Mouse (Mus musculus) myocyte (in vitro differentiated cells): ENCODE results near the gene A130010J15Rik. TPM values are rescaled to one million over a fixed set of nuclear protein-coding genes. Genes with fewer than 3 reads are reported as not detected.

Experiments used
- H3K27me3 ChIP-seq: one replicate; pipeline ENCODE4 v1.6.1; 2011; ENCODE audit not compliant: control insufficient read depth, insufficient read depth, insufficient read length
- H3K36me3 ChIP-seq: one replicate; pipeline ENCODE4 v1.6.1; 2011; ENCODE audit not compliant: control insufficient read depth, insufficient read depth
- H3K4me2 ChIP-seq: one replicate; pipeline ENCODE4 v1.6.1; 2011; ENCODE audit warnings: low read depth, control low read depth
- H3K4me3 ChIP-seq: one replicate; pipeline ENCODE4 v1.5.1; 2011; ENCODE audit warnings: mild to moderate bottlenecking, control low read depth, moderate library complexity
- H3K79me2 ChIP-seq: one replicate; pipeline ENCODE4 v1.6.1; 2011; ENCODE audit not compliant: control insufficient read depth, insufficient read depth
- H3ac ChIP-seq: one replicate; pipeline ENCODE4 v1.6.1; 2011; ENCODE audit not compliant: control insufficient read depth, insufficient read length
- CEBPB ChIP-seq: IDR thresholded peaks from 2 replicates; pipeline ENCODE4 v1.6.1; 2011; ENCODE audit warnings: mild to moderate bottlenecking, moderate library complexity; ENCODE audit not compliant: poor library complexity, insufficient read depth, severe bottlenecking
- E2F4 ChIP-seq: IDR thresholded peaks from one replicate; pipeline ENCODE4 v1.6.1; 2011; ENCODE audit warnings: mild to moderate bottlenecking, control low read depth, moderate library complexity; ENCODE audit not compliant: insufficient read depth
- MAX ChIP-seq: IDR thresholded peaks from one replicate; pipeline ENCODE4 v1.6.1; 2011; ENCODE audit warnings: low read depth, mild to moderate bottlenecking, control low read depth
- MYOD1 ChIP-seq, 3 experiments: IDR thresholded peaks; one replicate each; pipeline ENCODE4 v1.6.1; 2011; ENCODE audit warnings: control low read depth in 2 of 3, low read depth in 2 of 3, mild to moderate bottlenecking in 2 of 3, moderate library complexity in 1 of 3; ENCODE audit not compliant: insufficient read length in 2 of 3, control insufficient read depth in 1 of 3
- MYOG ChIP-seq, 3 experiments: IDR thresholded peaks; one replicate each; pipeline ENCODE4 v1.6.1; 2011; ENCODE audit warnings: control low read depth in 2 of 3, low read depth in 2 of 3, mild to moderate bottlenecking in 2 of 3; ENCODE audit not compliant: insufficient read length in 2 of 3, control insufficient read depth in 1 of 3, insufficient read depth in 1 of 3
- POLR2A ChIP-seq: IDR thresholded peaks from one replicate; pipeline ENCODE4 v1.6.1; 2011; ENCODE audit warnings: low read depth, mild to moderate bottlenecking, control low read depth, moderate library complexity; ENCODE audit not compliant: insufficient read length
- POLR2AphosphoS2 ChIP-seq: IDR thresholded peaks from one replicate; pipeline ENCODE4 v1.6.1; 2011; ENCODE audit warnings: low read depth, control low read depth; ENCODE audit not compliant: insufficient read length
- REST ChIP-seq: IDR thresholded peaks from one replicate; pipeline ENCODE4 v1.6.1; 2011; ENCODE audit warnings: mild to moderate bottlenecking, control low read depth, moderate library complexity; ENCODE audit not compliant: insufficient read depth, insufficient read length
- SRF ChIP-seq: IDR thresholded peaks from one replicate; pipeline ENCODE4 v1.6.1; 2011; ENCODE audit warnings: low read depth; ENCODE audit not compliant: control insufficient read depth, insufficient read length
- TCF12 ChIP-seq: IDR thresholded peaks from one replicate; pipeline ENCODE4 v1.6.1; 2011; ENCODE audit warnings: mild to moderate bottlenecking, control low read depth; ENCODE audit not compliant: poor library complexity, insufficient read depth, severe bottlenecking
- TCF3 ChIP-seq: IDR thresholded peaks from one replicate; pipeline ENCODE4 v1.6.1; 2011; ENCODE audit warnings: low read depth, control low read depth; ENCODE audit not compliant: insufficient read length
- USF1 ChIP-seq: IDR thresholded peaks from one replicate; pipeline ENCODE4 v1.6.1; 2011; ENCODE audit warnings: low read depth, mild to moderate bottlenecking, control low read depth, moderate library complexity
- polyA plus RNA-seq: library from polyadenylated mRNA; unstranded; fragments of >200 nt; fragmentation: generic; extraction: Trizol; gene quantifications from one replicate; pipeline ENCODE4 v1.2.1, GENCODE M21; 2012; ENCODE audit warnings: missing spikeins

A130010J15Rik gene
- polyA plus RNA-seq, 1 experiment, result 5.1 TPM

GRCm38 (mm10) chr1:193159163-193159562 is 8.7 kb upstream of the A130010J15Rik start:
- no peak overlapping the region for H3K4me2 ChIP-seq
- peaks cover 7% of the 10 kb centered on the region for H3K27me3 ChIP-seq
- H3K79me2 ChIP-seq, result no peaks in the 10 kb centered on the region
- no peak overlapping the region for H3K4me3 ChIP-seq
- H3K36me3 ChIP-seq, result no peaks in the 10 kb centered on the region
- no peak overlapping the region for H3ac ChIP-seq
- TF ChIP-seq TCF3 (no peak), MYOG (IDR thresholded peaks at IDR 0.05; ENCODE audit: control insufficient read depth in 1 of 3, insufficient read depth in 1 of 3, insufficient read length in 2 of 3, low read depth in 2 of 3) (no peak), MYOD1 (IDR thresholded peaks at IDR 0.05; ENCODE audit: control insufficient read depth in 1 of 3, insufficient read length in 2 of 3, low read depth in 2 of 3) (no peak), USF1 (no peak), E2F4 (no peak), SRF (no peak), POLR2A (no peak), REST (no peak), POLR2AphosphoS2 (no peak), CEBPB (no peak), MAX (no peak)

GRCm38 (mm10) chr1:193159613-193160012 is 8.2 kb upstream of the A130010J15Rik start:
- TF ChIP-seq E2F4 (no peak), CEBPB (no peak), TCF3 (no peak), MYOD1 (IDR thresholded peaks at IDR 0.05; ENCODE audit: control insufficient read depth in 1 of 3, insufficient read length in 2 of 3, low read depth in 2 of 3) (no peak), REST (no peak), POLR2AphosphoS2 (no peak), MYOG (IDR thresholded peaks at IDR 0.05; ENCODE audit: control insufficient read depth in 1 of 3, insufficient read depth in 1 of 3, insufficient read length in 2 of 3, low read depth in 2 of 3) (no peak), TCF12 (no peak), SRF (no peak), USF1 (no peak)

GRCm38 (mm10) chr1:193160317-193161032 is 7.4 kb upstream of the A130010J15Rik start:
- peaks cover 10% of the 10 kb centered on the region for H3K27me3 ChIP-seq
- TF ChIP-seq SRF (no peak), MYOG (IDR thresholded peaks at IDR 0.05; ENCODE audit: control insufficient read depth in 1 of 3, insufficient read depth in 1 of 3, insufficient read length in 2 of 3, low read depth in 2 of 3) (no peak), REST (no peak), TCF12 (no peak), USF1 (no peak), POLR2AphosphoS2 (no peak), POLR2A (no peak), MYOD1 (IDR thresholded peaks at IDR 0.05; ENCODE audit: control insufficient read depth in 1 of 3, insufficient read length in 2 of 3, low read depth in 2 of 3) (no peak), MAX (no peak), TCF3 (no peak), E2F4 (no peak), CEBPB (no peak)
- H3K4me3 ChIP-seq, result no peak overlapping the region
- peak overlapping the region; percentile 77 for H3K4me2 ChIP-seq
- H3ac ChIP-seq, result no peak overlapping the region
- H3K36me3 ChIP-seq, result no peaks in the 10 kb centered on the region
- H3K79me2 ChIP-seq, result no peaks in the 10 kb centered on the region

More at GRCm38 (mm10) chr1:193159613-193160012, 8.2 kb upstream of the A130010J15Rik start:
- no peak overlapping the region for H3K4me3 ChIP-seq
- H3K79me2 ChIP-seq, result no peaks in the 10 kb centered on the region
- H3K36me3 ChIP-seq, result no peaks in the 10 kb centered on the region
- no peak overlapping the region for H3ac ChIP-seq
- peak overlapping the region; percentile 77 for H3K4me2 ChIP-seq
- peaks cover 7% of the 10 kb centered on the region for H3K27me3 ChIP-seq

GRCm38 (mm10) chr1:193169228-193169627 is 1.4 kb downstream of the A130010J15Rik start:
- no peak overlapping the region for H3K4me2 ChIP-seq
- TF ChIP-seq MAX, result no peak
- TF ChIP-seq POLR2AphosphoS2, result peak; percentile 19
- peak in 2 of 3 experiments; percentile 61 to 71 for TF ChIP-seq MYOG (IDR thresholded peaks at IDR 0.05; ENCODE audit: control insufficient read depth in 1 of 3, insufficient read depth in 1 of 3, insufficient read length in 2 of 3, low read depth in 2 of 3)
- peak; percentile 18 for TF ChIP-seq TCF3
- no peak for TF ChIP-seq POLR2A
- TF ChIP-seq MYOD1 (IDR thresholded peaks at IDR 0.05; ENCODE audit: control insufficient read depth in 1 of 3, insufficient read length in 2 of 3, low read depth in 2 of 3), result peak in 2 of 3 experiments; percentile 73
- TF ChIP-seq CEBPB, result no peak
- no peak for TF ChIP-seq E2F4
- no peak for TF ChIP-seq SRF
- H3ac ChIP-seq, result no peak overlapping the region
- peaks cover 10% of the 10 kb centered on the region for H3K27me3 ChIP-seq
- H3K4me3 ChIP-seq, result no peak overlapping the region
- H3K79me2 ChIP-seq, result no peaks in the 10 kb centered on the region
- H3K36me3 ChIP-seq, result no peaks in the 10 kb centered on the region

- no peak for TF ChIP-seq USF1
- TF ChIP-seq SRF, result no peak
- TF ChIP-seq POLR2AphosphoS2, result no peak
- TF ChIP-seq E2F4, result no peak
- TF ChIP-seq TCF3, result no peak
- Histone ChIP-seq H3K27me3 (peaks cover 10% of the 10 kb centered on the region), H3ac (no peak overlapping the region), H3K4me2 (no peak overlapping the region), H3K4me3 (no peak overlapping the region), H3K79me2 (no peaks in the 10 kb centered on the region), H3K36me3 (no peaks in the 10 kb centered on the region)
Measured at GRCm38 (mm10) chr1:193169856-193170255, 2.0 kb downstream of the A130010J15Rik start.
